Mouse (Mus musculus): ENCODE data around the gene Fkbp14.

The Fkbp14 gene

GRCm38 (mm10) chr6:54587683-54588082 lies 9.4 kb downstream of the Fkbp14 start:
- DNase-seq = no peak

GRCm38 (mm10) chr6:54586911-54587310 lies 10.2 kb downstream of the Fkbp14 start:
- DNase-seq = no peak

DNA sequence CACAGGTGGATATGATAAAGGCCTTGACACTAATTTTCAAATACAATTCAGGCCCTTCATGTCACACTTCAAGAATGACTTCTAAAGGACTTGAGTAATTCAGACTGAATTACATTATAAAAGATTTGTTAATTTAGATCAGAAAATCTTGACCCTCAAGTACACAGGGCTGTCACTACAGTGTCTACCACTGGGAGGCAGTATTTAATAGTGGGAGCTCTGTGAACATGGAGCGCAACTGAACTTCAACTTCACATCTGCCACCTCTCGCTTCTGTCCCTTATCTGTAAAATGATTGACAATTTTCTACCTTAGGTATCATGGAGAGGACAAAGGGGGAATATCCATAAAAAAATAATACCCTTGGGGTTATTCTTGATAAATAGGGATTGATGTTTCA lies 10.9 kb downstream of the Fkbp14 start:
- peak; percentile 54 for DNase-seq

DNA sequence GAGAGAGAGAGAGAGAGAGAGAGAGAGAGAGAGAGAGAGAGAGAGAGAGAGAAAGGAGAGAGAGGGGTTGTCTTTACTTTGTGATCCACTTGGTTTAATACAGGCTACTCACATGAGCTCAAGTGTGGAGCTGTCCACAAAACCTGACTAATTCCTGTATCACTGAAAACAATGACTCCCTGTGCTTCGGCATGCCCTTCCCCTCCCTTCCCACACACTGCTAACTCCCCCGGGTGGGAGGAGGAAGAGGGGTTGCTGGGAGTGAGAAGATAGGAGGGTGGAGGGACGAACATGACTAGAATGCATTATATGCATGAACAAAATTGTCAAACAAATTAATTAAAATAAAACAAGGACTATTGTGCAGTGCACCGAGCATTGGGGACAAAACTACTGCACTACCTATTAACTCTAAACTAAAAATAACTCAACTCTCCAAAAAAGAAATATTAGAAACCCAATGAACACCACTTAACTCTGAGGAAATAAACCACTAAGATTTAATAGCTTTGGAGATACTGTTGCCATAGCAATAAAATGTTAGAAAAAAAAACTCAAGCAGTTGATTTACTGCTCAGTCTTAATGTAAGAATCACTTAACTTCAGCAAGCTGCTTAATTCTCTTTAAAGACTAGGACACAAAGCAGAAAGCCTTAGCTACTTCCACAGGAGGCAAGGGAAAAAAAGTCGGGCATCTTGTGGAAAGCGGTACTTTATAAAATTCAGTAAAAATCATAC lies 23.7 kb downstream of the Fkbp14 start:
- no peak for DNase-seq

DNA sequence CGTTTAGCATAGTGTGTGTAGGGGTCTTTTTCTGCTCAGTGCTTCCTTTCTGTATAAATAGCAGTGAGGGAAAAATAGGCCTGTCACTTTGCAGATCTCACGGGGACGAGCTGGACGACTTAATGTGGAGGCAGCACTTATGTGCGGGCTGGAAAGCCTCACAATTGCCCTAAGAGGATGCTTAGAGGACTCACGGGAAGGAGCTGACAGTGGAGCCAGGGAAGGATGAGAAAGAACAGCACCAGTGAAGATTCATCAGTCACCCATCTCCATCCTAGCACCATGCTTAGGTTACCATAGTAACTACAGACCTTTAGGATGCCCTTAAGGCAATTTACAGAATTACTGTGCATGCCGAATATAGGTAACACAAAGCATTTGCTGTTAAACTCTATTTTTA lies 27.3 kb downstream of the Fkbp14 start:
- no peak for DNase-seq

- DNase-seq = no peak
Observed at GRCm38 (mm10) chr6:54566546-54566919, 30.6 kb downstream of the Fkbp14 start.

DNA sequence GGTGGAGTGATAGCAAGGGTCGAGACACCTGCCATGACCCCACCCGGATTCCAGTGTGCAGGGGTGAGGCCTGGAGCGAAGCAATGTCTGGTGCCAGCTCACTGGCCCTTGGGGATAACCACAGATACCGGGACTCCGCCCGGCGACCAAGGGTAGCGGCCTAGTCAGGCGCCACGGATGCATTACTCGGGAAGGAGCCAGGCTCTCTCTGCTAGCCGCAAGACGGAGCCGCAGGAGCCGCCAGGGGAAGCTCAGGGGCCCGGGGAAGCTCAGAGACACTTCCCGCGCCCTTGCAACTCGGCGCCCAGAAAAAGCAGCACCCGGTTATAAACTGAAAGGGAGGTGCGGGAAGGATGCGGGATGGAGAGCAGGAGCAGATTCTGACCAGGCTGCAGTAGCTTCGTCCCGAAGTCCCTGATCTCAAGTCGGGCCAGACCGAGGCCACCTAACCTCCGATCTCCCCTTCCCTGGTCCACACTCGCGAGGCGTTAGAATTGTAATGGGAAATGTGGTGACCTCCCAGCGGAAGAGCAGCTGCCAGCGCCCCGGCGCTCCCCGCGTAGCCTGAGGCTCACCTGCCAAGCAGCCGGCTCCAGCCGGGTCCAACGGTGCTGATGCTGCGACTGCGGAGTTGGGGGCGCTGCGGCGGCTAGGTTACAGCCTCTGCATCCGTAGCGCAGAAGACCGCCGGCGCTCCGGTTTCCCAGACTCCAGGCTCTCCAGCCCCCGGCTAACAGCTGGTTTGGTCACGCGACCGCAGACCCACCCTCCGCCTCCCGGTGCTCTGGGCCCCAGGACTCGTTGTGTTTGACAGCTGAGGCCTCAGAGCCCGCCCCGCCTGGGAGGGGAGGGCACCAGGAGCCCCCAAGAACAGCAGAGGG lies 31.2 kb downstream of the Fkbp14 start, which contains the start of gene Scrn1:
Gene Scrn1, minus strand, starts transcription at position 825 of the 881 bp plus-strand sequence.
- DNase-seq = peak; percentile 74

- peak; percentile 49 for DNase-seq
Observed at GRCm38 (mm10) chr6:54565012-54565411, 32.1 kb downstream of the Fkbp14 start.

- DNase-seq = peak; percentile 31
Observed at GRCm38 (mm10) chr6:54564506-54564991, 32.6 kb downstream of the Fkbp14 start.

GRCm38 (mm10) chr6:54563561-54563960 lies 33.5 kb downstream of the Fkbp14 start:
- peak; percentile 40 for DNase-seq

- peak; percentile 23 for DNase-seq
Observed at GRCm38 (mm10) chr6:54562018-54562809, 34.9 kb downstream of the Fkbp14 start.

GRCm38 (mm10) chr6:54558466-54558865 lies 38.6 kb downstream of the Fkbp14 start:
- DNase-seq = peak; percentile 62

GRCm38 (mm10) chr6:54557671-54558070 lies 39.4 kb downstream of the Fkbp14 start:
- peak; percentile 21 for DNase-seq

GRCm38 (mm10) chr6:54555816-54556215 lies 41.3 kb downstream of the Fkbp14 start:
- DNase-seq = no peak

- peak; percentile 31 for DNase-seq
Observed at GRCm38 (mm10) chr6:54554341-54555110, 42.6 kb downstream of the Fkbp14 start.

DNA sequence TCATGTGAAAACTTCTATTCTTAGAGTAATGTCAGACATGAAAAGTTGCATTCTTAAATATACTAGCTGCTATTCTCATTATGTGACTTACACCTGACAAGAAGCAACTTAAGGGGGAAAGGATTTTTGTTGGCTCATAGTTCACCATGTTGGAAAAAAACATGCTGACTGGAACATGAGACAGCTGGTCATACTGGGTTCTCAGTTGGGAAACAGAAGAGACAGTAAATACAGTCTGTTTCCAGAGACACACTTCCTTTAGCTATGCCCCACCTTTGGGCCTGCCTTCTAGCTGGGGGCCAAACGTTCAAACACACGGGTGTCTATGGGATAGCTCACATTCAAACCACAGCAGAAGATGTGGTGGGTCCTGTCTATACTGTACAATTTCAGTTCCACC lies 43.5 kb downstream of the Fkbp14 start:
- no peak for DNase-seq

DNA sequence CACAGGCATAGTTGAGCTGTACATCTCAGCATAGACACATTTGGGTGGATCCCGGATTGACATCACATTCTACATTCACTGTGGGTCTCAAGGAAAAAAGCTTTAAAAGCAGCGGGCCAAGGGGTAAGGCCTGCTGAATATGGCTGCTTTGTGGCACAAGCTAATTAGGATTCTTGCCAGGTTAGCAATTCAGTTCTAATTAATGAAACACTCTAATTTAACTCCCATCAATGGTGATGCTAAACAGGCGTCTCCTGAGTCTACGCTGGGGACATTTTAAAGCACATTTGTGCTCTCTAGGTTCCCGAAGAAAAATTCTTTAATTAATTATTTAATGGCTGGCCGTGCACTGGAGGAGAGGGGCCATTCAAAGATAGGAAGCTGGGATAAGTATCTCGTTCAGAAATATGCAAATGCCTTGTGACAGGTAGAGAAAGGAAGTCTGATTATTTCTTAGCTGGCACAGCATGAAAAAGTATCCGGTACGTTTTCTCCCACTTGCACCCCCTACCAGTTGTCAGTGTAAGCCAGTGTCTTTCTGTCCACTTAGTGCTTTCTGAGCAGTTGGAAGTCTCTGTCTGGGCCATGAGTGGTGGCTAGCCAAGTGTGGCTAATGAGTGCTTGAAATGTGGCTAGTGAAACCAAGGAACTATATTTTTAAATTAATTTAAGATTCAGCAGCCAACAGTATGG lies 44.2 kb downstream of the Fkbp14 start:
- DNase-seq = no peak

- no peak for DNase-seq
Observed at GRCm38 (mm10) chr6:54550801-54551323, 46.2 kb downstream of the Fkbp14 start.

- DNase-seq = no peak
Observed at GRCm38 (mm10) chr6:54549311-54549710, 47.8 kb downstream of the Fkbp14 start.

DNA sequence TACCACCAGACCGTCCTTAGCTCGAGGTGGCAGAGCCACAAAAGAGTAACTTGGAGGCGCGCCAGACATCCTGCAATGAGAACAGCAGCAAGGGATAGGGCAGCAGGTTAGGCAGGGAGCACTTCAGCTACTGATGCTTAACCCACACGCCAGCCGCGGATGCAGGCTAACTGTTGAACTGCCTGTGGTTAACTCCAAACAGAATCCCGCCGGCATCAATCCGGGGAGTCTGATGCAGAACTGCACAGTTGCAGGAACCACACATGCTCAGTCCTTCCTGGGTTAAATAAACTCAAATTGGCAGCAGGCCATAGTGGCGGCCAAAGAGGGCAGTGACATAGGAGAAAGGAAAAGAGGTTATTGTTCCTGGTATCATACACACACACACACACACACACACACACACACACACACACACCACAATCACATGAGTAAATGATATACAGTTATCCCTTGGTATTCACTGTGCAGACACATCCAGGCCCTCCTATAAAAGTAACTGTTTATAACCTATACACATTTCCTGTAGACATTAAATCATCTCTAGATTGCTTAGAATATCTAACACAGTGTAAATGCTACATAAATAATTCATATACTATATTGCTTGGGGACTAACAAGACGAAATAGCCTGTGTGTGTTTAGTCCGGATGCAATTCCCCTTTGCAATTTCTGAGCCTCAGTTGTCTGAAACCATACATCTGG lies 48.6 kb downstream of the Fkbp14 start:
- peak; percentile 73 for DNase-seq

- no peak for DNase-seq
Observed at GRCm38 (mm10) chr6:54543646-54544045, 53.5 kb downstream of the Fkbp14 start.
